Mouse (Mus musculus) central nervous system, embryonic 14 days (tissue): ENCODE data around the gene Chrm1. TPM values are rescaled to one million over a fixed set of nuclear protein-coding genes. Genes with fewer than 3 reads are reported as not detected.

Source experiments
- polyA plus RNA-seq: library from polyadenylated mRNA; depleted of rRNA; stranded (reverse); fragments of >200 nt; gene quantifications from 2 replicates; pipeline ENCODE4 v1.2.3, GENCODE M21; 2012; rRNA removed

Gene Chrm1
- polyA plus RNA-seq = 1.2 and 1.8 TPM in 2 replicates

GRCm38 (mm10) chr19:8663360-8663839, at the start of gene Chrm1:
Gene Chrm1, plus strand, starts transcription at chr19:8663789.

GRCm38 (mm10) chr19:8617904-8618303, 45.7 kb upstream of the Chrm1 start, which contains the start of gene Slc22a6:
Gene Slc22a6, plus strand, starts transcription at chr19:8618039.

GRCm38 (mm10) chr19:8722907-8723573, 59.5 kb downstream of the Chrm1 start, which contains the start of gene Slc3a2:
Gene Slc3a2, minus strand, starts transcription at chr19:8723369.

Other genes with a start within 250 kb of the Chrm1 start
- 5.2 and 5.9 TPM in 2 replicates for gene Slc22a8, start 72.5 kb upstream of the Chrm1 start, polyA plus RNA-seq
- 10.5 and 10.8 TPM in 2 replicates for gene Slc22a6, start 45.8 kb upstream of the Chrm1 start, polyA plus RNA-seq
- 139 and 144 TPM in 2 replicates for gene Slc3a2, start 59.6 kb downstream of the Chrm1 start, polyA plus RNA-seq
- gene Wdr74, start 72.0 kb downstream of the Chrm1 start, polyA plus RNA-seq = 63.8 and 65.5 TPM in 2 replicates
- 2.2 and 3.8 TPM in 2 replicates for gene 1700092M07Rik, start 76.9 kb downstream of the Chrm1 start, polyA plus RNA-seq
- 128 and 133 TPM in 2 replicates for gene Stx5a, start 77.6 kb downstream of the Chrm1 start, polyA plus RNA-seq
- gene Nxf1, start 93.3 kb downstream of the Chrm1 start, polyA plus RNA-seq = 237 and 239 TPM in 2 replicates
- gene Tmem223, start 107.2 kb downstream of the Chrm1 start, polyA plus RNA-seq = 238 and 255 TPM in 2 replicates
- gene Tmem179b, start 110.7 kb downstream of the Chrm1 start, polyA plus RNA-seq = 27.4 and 32.0 TPM in 2 replicates
- gene Taf6l, start 122.6 kb downstream of the Chrm1 start, polyA plus RNA-seq = 26.2 TPM in 2 replicates
- gene Polr2g, start 134.8 kb downstream of the Chrm1 start, polyA plus RNA-seq = 141 and 149 TPM in 2 replicates
- gene Zbtb3, start 138.8 kb downstream of the Chrm1 start, polyA plus RNA-seq = 5.2 and 5.8 TPM in 2 replicates
- gene Ttc9c, start 155.5 kb downstream of the Chrm1 start, polyA plus RNA-seq = 50.1 and 61.9 TPM in 2 replicates
- 92.1 and 94.3 TPM in 2 replicates for gene Hnrnpul2, start 156.2 kb downstream of the Chrm1 start, polyA plus RNA-seq
- gene AC129217.1, start 166.0 kb downstream of the Chrm1 start, polyA plus RNA-seq = 0.57 and 1.3 TPM in 2 replicates
- 78.4 and 83.2 TPM in 2 replicates for gene Bscl2, start 173.7 kb downstream of the Chrm1 start, polyA plus RNA-seq
- gene Gng3, start 175.4 kb downstream of the Chrm1 start, polyA plus RNA-seq = 190 TPM in 2 replicates
- 0.85 and 0.94 TPM in 2 replicates for gene Lrrn4cl, start 187.0 kb downstream of the Chrm1 start, polyA plus RNA-seq
- gene Ubxn1, start 207.7 kb downstream of the Chrm1 start, polyA plus RNA-seq = 136 and 140 TPM in 2 replicates
- gene Uqcc3, start 217.1 kb downstream of the Chrm1 start, polyA plus RNA-seq = 51.3 and 57.6 TPM in 2 replicates
- gene Lbhd1, start 219.9 kb downstream of the Chrm1 start, polyA plus RNA-seq = 4.9 and 6.7 TPM in 2 replicates
- gene Gm49403, start 220.1 kb downstream of the Chrm1 start, polyA plus RNA-seq = not detected in 2 replicates
- 67.3 and 81.7 TPM in 2 replicates for gene 1810009A15Rik, start 225.1 kb downstream of the Chrm1 start, polyA plus RNA-seq
- 0.18 and 1.1 TPM in 2 replicates for gene Gm49416, start 225.1 kb downstream of the Chrm1 start, polyA plus RNA-seq
- gene Ints5, start 229.2 kb downstream of the Chrm1 start, polyA plus RNA-seq = 28.9 and 29.0 TPM in 2 replicates
- gene Ganab, start 234.3 kb downstream of the Chrm1 start, polyA plus RNA-seq = 157 and 161 TPM in 2 replicates